Mouse (Mus musculus): Measurements from ENCODE around the gene Exoc1. TPM values are rescaled to one million over a fixed set of nuclear protein-coding genes. Genes with fewer than 3 reads are reported as not detected.

The Exoc1 gene
- 103 TPM for polyA plus RNA-seq (2014; fragmentation: Illumina TruSeq; extraction: RNeasy Lipid Tissue Mini Kit (QIAGEN cat#74804); ENCODE audit: low replicate concordance)

DNA sequence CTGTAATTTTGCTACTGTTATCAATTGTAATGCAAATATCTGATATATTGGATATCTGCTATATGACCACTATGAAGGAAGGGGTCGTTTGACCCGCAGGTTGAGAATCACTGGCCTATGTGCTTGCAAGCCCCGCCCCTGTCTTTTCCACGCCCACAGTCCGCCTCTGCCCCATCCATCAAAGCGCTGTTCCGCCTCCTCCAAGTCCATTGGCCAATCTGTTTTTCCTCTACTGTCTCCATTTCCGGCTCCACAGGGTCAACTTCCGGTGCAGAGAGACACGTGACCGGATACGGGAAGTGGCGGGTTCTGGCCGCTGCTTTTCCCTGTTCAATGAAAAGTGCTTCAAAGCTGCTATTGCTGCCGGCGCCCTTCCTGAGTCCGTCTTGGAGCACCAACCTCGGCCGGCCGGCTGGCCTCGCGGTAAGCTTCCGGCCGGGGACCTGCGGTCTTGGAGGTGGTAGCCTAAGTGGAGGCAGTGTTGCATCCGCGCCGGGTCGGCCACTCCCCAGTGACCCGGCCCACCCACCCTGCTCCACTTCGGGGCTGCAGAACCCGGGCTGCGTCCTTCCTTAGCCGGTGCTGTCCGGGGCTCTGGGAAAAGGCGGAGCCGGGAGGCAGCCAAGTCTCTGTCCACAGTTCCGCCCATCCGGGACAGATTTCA lies at the start of gene Exoc1:
Gene Exoc1, plus strand, starts transcription at position 272 of the 664 bp plus-strand sequence.

DNA sequence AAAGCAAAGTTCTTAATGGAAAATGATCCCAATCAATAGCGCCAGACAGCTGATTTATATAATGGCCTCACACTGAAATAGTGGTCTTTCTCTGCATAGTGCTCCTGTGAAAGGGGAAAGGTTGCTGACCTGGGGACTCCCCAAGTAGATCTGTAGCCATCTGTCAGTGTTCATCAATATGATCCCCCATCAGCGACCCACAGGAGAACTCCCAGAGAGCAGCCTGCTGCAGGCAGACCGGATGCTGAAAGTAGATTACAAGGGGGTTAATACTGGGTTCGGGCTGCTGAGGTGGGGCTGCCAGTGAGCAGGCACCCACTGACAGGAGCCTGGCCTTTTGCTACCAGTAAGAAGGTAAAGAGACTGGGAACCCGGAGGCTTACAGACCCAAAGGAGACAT lies 45.3 kb upstream of the Exoc1 start, which contains the start of gene Gm7271:
Gene Gm7271, plus strand, starts transcription at position 230 of the 400 bp plus-strand sequence.

DNA sequence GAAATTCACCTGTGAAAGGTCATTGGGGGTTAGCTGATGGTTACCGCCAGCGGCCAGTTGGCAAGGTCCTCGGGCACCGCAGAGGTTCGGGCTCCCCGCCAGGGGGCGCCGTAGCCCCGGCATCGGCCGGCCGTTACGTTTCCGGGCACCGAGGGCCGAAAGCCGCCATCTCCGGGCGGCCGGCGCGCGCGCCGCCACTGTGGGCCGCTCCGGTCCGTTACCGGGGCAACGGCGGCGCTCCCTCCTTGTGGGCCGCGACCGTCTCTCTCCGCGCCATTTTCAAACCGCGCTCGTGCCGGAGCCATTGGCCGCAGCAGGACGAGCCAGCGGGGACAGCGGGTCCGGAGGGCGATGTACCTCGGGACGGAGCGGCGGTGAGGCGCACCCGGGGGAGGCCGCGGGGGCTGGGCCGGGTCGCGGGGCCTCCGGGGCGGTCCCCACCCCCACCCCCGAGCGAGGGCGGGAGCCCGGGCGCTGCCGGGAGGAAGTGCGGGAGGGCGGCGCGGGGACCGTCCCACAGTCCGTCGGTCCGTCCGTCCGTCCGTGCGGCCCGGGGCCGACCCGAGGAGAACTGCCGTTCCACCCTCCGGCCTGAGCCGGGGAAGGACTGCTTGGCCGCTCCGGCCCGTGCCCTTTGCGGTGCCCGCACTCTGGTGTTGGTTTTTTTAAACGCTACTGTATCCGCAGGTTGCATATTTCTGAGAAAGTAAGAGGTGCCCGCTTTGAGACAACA lies 59.6 kb downstream of the Exoc1 start, which contains the start of gene Cep135:
Gene Cep135, plus strand, starts transcription at position 148 of the 733 bp plus-strand sequence.

Other genes starting within 250 kb of the Exoc1 start
- 75.9 TPM for gene Clock, start 224.5 kb upstream of the Exoc1 start, polyA plus RNA-seq (2014; fragmentation: Illumina TruSeq; extraction: RNeasy Lipid Tissue Mini Kit (QIAGEN cat#74804); ENCODE audit: low replicate concordance)
- gene Pdcl2, start 198.2 kb upstream of the Exoc1 start, polyA plus RNA-seq (2014; fragmentation: Illumina TruSeq; extraction: RNeasy Lipid Tissue Mini Kit (QIAGEN cat#74804); ENCODE audit: low replicate concordance), result not detected
- gene Nmu, start 165.5 kb upstream of the Exoc1 start, polyA plus RNA-seq (2014; fragmentation: Illumina TruSeq; extraction: RNeasy Lipid Tissue Mini Kit (QIAGEN cat#74804); ENCODE audit: low replicate concordance), result 6.6 TPM
- gene Gm7271, start 45.3 kb upstream of the Exoc1 start, polyA plus RNA-seq (2014; fragmentation: Illumina TruSeq; extraction: RNeasy Lipid Tissue Mini Kit (QIAGEN cat#74804); ENCODE audit: low replicate concordance), result not detected
- 6.9 TPM for gene Cep135, start 59.4 kb downstream of the Exoc1 start, polyA plus RNA-seq (2014; fragmentation: Illumina TruSeq; extraction: RNeasy Lipid Tissue Mini Kit (QIAGEN cat#74804); ENCODE audit: low replicate concordance)
- 67.5 TPM for gene C530008M17Rik, start 127.2 kb downstream of the Exoc1 start, polyA plus RNA-seq (2014; fragmentation: Illumina TruSeq; extraction: RNeasy Lipid Tissue Mini Kit (QIAGEN cat#74804); ENCODE audit: low replicate concordance)

All from small intestine, adult 10 weeks (tissue).